Mouse (Mus musculus): ENCODE data around the gene Muc5b. TPM values are rescaled to one million over a fixed set of nuclear protein-coding genes. Genes with fewer than 3 reads are reported as not detected.
A peak's percentile ranks its signal among the peaks of the same experiment; 100 is the strongest.

Muc5b gene
- polyA plus RNA-seq, 1 experiment from 2014 or later = 0.03 TPM

DNA sequence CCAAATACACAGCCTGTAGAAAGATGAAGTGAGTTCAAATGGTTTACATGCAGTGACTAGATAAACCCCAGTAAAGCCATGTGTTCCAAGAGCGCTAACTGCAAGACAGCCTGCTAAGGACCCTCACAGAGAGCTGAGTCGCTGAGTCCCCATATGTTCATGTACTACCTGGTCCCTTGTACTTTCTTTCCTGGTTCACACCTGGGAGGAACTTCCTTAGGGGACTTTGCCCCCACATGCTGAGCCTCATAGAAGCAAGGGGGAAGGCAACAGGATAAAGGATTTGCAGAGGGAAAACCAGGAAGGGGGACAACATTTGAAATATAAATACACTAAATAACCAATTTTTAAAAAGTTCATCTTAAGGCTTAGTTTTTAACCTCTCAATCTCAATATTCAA, 39.9 kb downstream of the Muc5b start:
- Histone ChIP-seq H3K27ac (ENCODE audit: low read depth, low read length) (no peak overlapping the region), H3K9me3 (ENCODE audit: control insufficient read depth) (no peaks in the 10 kb centered on the region), H3K4me3 (ENCODE audit: low read depth, low read length) (no peak overlapping the region), H3K4me2 (replicated peaks; ENCODE audit: low read depth) (no peak overlapping the region), H3K9ac (ENCODE audit: low read depth, low read length) (no peak overlapping the region), H3K27me3 (replicated peaks; ENCODE audit: control insufficient read depth, insufficient read depth, low read length) (no peaks in the 10 kb centered on the region), H3K36me3 (ENCODE audit: control insufficient read depth, insufficient read depth) (peaks cover 54% of the 10 kb centered on the region), H3K4me1 (replicated peaks; ENCODE audit: control insufficient read depth, insufficient read depth, low read length) (no peaks in the 10 kb centered on the region)
- no peak for TF ChIP-seq CTCF (IDR thresholded peaks at IDR 0.05; ENCODE audit: low read depth)
- WGBS = 72% methylated on average over 2 of the region's 2 CpGs
- peak; percentile 79 for ATAC-seq

DNA sequence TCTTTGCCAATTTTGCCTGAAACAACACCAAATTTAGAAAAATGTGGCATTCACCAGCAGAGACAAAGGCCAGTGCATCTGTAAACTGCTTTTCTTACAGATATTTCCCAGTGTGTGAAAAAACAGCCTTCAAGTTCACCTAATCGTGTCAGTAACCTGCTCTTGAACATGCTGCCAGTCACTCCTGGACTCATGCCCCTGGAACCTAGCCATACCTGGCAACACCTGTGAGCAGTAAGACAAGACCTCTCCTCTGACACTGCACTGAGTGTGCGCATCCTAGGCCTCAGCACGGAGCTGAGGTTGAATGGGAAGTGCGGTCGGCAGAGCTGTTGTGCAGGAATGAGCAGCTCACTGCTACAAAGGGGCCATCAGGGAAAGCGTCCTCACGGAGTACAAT, 53.3 kb downstream of the Muc5b start:
- no peak for ATAC-seq
- H3K9me3 ChIP-seq (ENCODE audit: control insufficient read depth) = no peaks in the 10 kb centered on the region
- no peak overlapping the region for H3K27ac ChIP-seq (ENCODE audit: low read depth, low read length)
- no peak for TF ChIP-seq CTCF (IDR thresholded peaks at IDR 0.05; ENCODE audit: low read depth)
- no peaks in the 10 kb centered on the region for H3K4me1 ChIP-seq (replicated peaks; ENCODE audit: control insufficient read depth, insufficient read depth, low read length)
- H3K4me2 ChIP-seq (replicated peaks; ENCODE audit: low read depth) = no peak overlapping the region
- no peaks in the 10 kb centered on the region for H3K27me3 ChIP-seq (replicated peaks; ENCODE audit: control insufficient read depth, insufficient read depth, low read length)
- H3K36me3 ChIP-seq (ENCODE audit: control insufficient read depth, insufficient read depth) = peaks cover 68% of the 10 kb centered on the region
- 95% methylated on average over 7 of the region's 7 CpGs for WGBS
- no peak overlapping the region for H3K4me3 ChIP-seq (ENCODE audit: low read depth, low read length)
- no peak overlapping the region for H3K9ac ChIP-seq (ENCODE audit: low read depth, low read length)

DNA sequence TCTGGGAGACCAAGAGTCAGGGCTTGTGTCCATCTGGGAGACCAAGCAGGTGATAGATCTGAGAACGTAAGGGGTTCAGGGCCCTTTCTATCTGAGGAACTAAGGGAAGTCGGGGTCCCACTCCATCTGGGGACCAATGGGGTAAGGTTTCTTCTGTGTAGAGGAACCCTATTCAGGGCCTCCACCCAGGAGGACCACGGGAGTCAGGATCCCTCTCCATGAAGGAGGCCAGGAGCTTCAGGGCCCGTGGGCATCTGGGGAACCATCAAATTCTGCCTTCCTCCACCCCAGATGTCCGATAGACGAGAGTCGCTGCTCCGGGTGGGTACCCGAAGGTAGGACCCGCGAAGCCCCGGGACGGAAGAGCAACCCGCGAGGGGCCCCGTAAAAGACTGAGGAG, 63.0 kb downstream of the Muc5b start:
- Histone ChIP-seq H3K27ac (ENCODE audit: low read depth, low read length) (peak overlapping the region; percentile 70), H3K4me3 (ENCODE audit: low read depth, low read length) (peak overlapping the region; percentile 87), H3K9ac (ENCODE audit: low read depth, low read length) (peak overlapping the region; percentile 96), H3K36me3 (ENCODE audit: control insufficient read depth, insufficient read depth) (no peaks in the 10 kb centered on the region), H3K9me3 (ENCODE audit: control insufficient read depth) (no peaks in the 10 kb centered on the region), H3K4me2 (replicated peaks; ENCODE audit: low read depth) (peak overlapping the region; percentile 72), H3K27me3 (replicated peaks; ENCODE audit: control insufficient read depth, insufficient read depth, low read length) (0 out of 2 replicates have a peak, but pooled peaks cover 5% of the 10 kb centered on the region), H3K4me1 (replicated peaks; ENCODE audit: control insufficient read depth, insufficient read depth, low read length) (peaks cover 10% of the 10 kb centered on the region; the same call in 1 of the 2 replicates)
- WGBS = 1% methylated on average over 8 of the region's 16 CpGs
- TF ChIP-seq CTCF (IDR thresholded peaks at IDR 0.05; ENCODE audit: low read depth) = no peak
- peak; percentile 46; the same call in 1 of the 2 replicates for ATAC-seq

DNA sequence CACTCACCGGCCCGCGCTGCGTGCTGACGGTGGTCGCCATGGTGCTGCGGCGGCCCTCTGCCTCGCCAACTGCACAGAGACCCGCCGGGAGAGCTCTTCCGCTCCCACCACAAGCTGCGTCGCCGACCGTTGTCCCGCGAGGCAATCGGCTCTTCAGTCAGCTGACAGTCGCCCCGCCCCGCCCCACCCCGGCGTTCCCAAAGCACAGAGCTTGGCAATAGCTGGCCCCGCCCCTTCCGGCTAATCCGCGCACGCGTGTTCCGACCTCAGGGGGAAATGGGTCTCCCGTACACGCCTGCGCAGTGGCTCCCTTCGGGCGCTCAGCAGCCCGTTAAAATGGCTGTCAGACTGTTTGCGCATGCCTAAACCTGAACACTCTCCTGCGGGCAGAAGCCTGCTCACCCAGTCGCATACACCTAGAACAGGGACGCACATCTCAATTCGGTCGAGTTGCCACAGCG, 63.4 kb downstream of the Muc5b start:
- no peaks in the 10 kb centered on the region for H3K9me3 ChIP-seq (ENCODE audit: control insufficient read depth)
- peak overlapping the region; percentile 70 for H3K27ac ChIP-seq (ENCODE audit: low read depth, low read length)
- peak; percentile 97 for ATAC-seq
- H3K27me3 ChIP-seq (replicated peaks; ENCODE audit: control insufficient read depth, insufficient read depth, low read length) = 0 out of 2 replicates have a peak, but pooled peaks cover 5% of the 10 kb centered on the region
- peaks cover 10% of the 10 kb centered on the region; the same call in 1 of the 2 replicates for H3K4me1 ChIP-seq (replicated peaks; ENCODE audit: control insufficient read depth, insufficient read depth, low read length)
- H3K4me2 ChIP-seq (replicated peaks; ENCODE audit: low read depth) = peak overlapping the region; percentile 72
- peak overlapping the region; percentile 87 for H3K4me3 ChIP-seq (ENCODE audit: low read depth, low read length)
- under 1% methylated on average over 44 of the region's 44 CpGs for WGBS
- no peaks in the 10 kb centered on the region for H3K36me3 ChIP-seq (ENCODE audit: control insufficient read depth, insufficient read depth)
- TF ChIP-seq CTCF (IDR thresholded peaks at IDR 0.05; ENCODE audit: low read depth) = no peak
- peak overlapping the region; percentile 96 for H3K9ac ChIP-seq (ENCODE audit: low read depth, low read length)

DNA sequence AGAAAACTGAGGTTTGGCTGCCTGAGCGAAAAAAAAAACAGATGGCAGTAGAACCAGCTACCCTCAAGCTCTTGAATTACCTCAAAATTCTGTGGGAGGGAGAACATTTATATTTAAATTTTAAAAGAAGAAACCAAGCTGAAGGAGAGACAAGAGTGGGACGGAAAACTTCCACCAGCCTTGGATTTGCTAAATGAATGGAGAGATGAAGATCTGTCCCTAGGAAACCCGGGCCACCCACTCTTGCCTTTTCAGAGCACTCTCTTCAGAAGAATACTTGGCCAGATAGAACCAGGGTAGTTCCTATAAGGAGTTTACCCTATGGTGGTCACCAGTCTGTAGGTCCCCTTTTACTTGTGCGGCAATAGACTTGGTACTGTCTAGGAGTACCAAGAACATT, 63.9 kb downstream of the Muc5b start:
- peaks cover 10% of the 10 kb centered on the region; the same call in 1 of the 2 replicates for H3K4me1 ChIP-seq (replicated peaks; ENCODE audit: control insufficient read depth, insufficient read depth, low read length)
- no peaks in the 10 kb centered on the region for H3K36me3 ChIP-seq (ENCODE audit: control insufficient read depth, insufficient read depth)
- 0 out of 2 replicates have a peak, but pooled peaks cover 5% of the 10 kb centered on the region for H3K27me3 ChIP-seq (replicated peaks; ENCODE audit: control insufficient read depth, insufficient read depth, low read length)
- H3K4me2 ChIP-seq (replicated peaks; ENCODE audit: low read depth) = peak overlapping the region; percentile 68
- H3K9me3 ChIP-seq (ENCODE audit: control insufficient read depth) = no peaks in the 10 kb centered on the region
- TF ChIP-seq CTCF (IDR thresholded peaks at IDR 0.05; ENCODE audit: low read depth) = no peak
- no peak overlapping the region for H3K9ac ChIP-seq (ENCODE audit: low read depth, low read length)
- H3K4me3 ChIP-seq (ENCODE audit: low read depth, low read length) = peak overlapping the region; percentile 87
- WGBS = 73% methylated on average over 4 of the region's 4 CpGs
- no peak for ATAC-seq
- no peak overlapping the region for H3K27ac ChIP-seq (ENCODE audit: low read depth, low read length)

DNA sequence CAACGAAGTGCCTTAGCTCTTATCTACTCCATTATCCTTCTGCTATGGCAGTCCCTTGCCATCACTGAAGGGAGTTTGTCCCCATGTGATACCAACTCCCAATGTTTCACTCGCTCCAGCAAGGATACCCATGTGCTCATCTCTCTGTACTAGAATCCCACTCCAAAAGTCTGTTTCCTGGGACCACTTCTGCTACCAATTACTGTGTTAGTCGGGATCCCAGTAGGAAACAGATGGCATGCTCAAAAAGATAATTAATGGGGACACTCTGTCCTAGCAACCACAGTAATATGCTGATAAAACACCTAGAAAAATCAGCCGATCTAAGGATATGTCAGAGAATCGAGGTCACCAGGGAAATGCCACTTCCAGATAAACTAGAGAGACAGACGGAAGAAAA, 69.7 kb downstream of the Muc5b start:
- TF ChIP-seq CTCF (IDR thresholded peaks at IDR 0.05; ENCODE audit: low read depth) = no peak
- no peak overlapping the region for H3K9ac ChIP-seq (ENCODE audit: low read depth, low read length)
- WGBS = 77% methylated on average over 6 of the region's 6 CpGs
- H3K4me1 ChIP-seq (replicated peaks; ENCODE audit: control insufficient read depth, insufficient read depth, low read length) = no peaks in the 10 kb centered on the region
- no peak overlapping the region for H3K4me2 ChIP-seq (replicated peaks; ENCODE audit: low read depth)
- peaks cover 27% of the 10 kb centered on the region for H3K27me3 ChIP-seq (replicated peaks; ENCODE audit: control insufficient read depth, insufficient read depth, low read length)
- no peak for ATAC-seq
- H3K27ac ChIP-seq (ENCODE audit: low read depth, low read length) = no peak overlapping the region
- no peaks in the 10 kb centered on the region for H3K9me3 ChIP-seq (ENCODE audit: control insufficient read depth)
- no peak overlapping the region for H3K4me3 ChIP-seq (ENCODE audit: low read depth, low read length)
- no peaks in the 10 kb centered on the region for H3K36me3 ChIP-seq (ENCODE audit: control insufficient read depth, insufficient read depth)

DNA sequence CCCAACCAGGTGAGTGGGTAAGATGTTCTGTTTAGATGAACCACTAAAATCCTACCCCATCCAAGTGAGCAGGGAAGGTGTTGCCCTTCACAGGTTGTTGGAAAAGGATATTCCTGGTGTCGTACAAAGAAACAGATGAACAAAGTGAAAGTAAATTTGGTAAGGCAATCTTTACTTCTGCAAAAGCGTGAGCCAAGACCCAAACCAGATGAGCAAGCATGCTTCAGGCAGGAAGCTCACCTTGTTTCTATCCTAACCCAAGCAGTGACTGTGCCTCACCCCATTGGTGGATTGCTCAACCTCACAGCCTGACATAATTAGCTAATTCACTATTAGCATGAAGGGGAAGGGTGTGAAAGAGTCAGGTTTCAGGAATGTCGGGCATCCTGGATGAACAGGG, 72.4 kb downstream of the Muc5b start:
- no peak for ATAC-seq
- no peak overlapping the region for H3K4me2 ChIP-seq (replicated peaks; ENCODE audit: low read depth)
- no peak overlapping the region for H3K9ac ChIP-seq (ENCODE audit: low read depth, low read length)
- H3K4me1 ChIP-seq (replicated peaks; ENCODE audit: control insufficient read depth, insufficient read depth, low read length) = no peaks in the 10 kb centered on the region
- peaks cover 26% of the 10 kb centered on the region for H3K27me3 ChIP-seq (replicated peaks; ENCODE audit: control insufficient read depth, insufficient read depth, low read length)
- no peak overlapping the region for H3K4me3 ChIP-seq (ENCODE audit: low read depth, low read length)
- no peaks in the 10 kb centered on the region for H3K9me3 ChIP-seq (ENCODE audit: control insufficient read depth)
- whole genome bisulfite sequencing = 56% methylated on average over 3 of the region's 3 CpGs
- H3K36me3 ChIP-seq (ENCODE audit: control insufficient read depth, insufficient read depth) = no peaks in the 10 kb centered on the region
- no peak overlapping the region for H3K27ac ChIP-seq (ENCODE audit: low read depth, low read length)
- TF ChIP-seq CTCF (IDR thresholded peaks at IDR 0.05; ENCODE audit: low read depth) = no peak

Data from intestine, postnatal 0 days (tissue).